Mouse (Mus musculus) lung, embryonic 14.5 days (tissue): ENCODE data around the gene Rab44. TPM values are rescaled to one million over a fixed set of nuclear protein-coding genes. Genes with fewer than 3 reads are reported as not detected.

Source experiments
- ATAC-seq: fragments of 200-750 bp; cut with Nextera tagmentation; 2 replicates; pipeline ENCODE4 v1.8.0; 2017; ENCODE audit warnings: mild to moderate bottlenecking, moderate TSS enrichment, moderate library complexity; ENCODE audit not compliant: insufficient read depth
- DNase-seq: peaks from one replicate; pipeline ENCODE4 v3.0.0-alpha.2; 2015
- H3K27ac ChIP-seq: fragments of 300-500 bp; sonication (generic); 2 replicates; pipeline ENCODE4 v1.5.1; 2014; ENCODE audit warnings: low read depth, mild to moderate bottlenecking, moderate library complexity
- H3K27me3 ChIP-seq: fragments of 300-500 bp; sonication (generic); 2 replicates; pipeline ENCODE4 v1.6.1; 2014; ENCODE audit warnings: low read length, control low read depth; ENCODE audit not compliant: insufficient read depth
- H3K36me3 ChIP-seq: fragments of 300-500 bp; sonication (generic); 2 replicates; pipeline ENCODE4 v1.6.1; 2014; ENCODE audit warnings: control low read depth; ENCODE audit not compliant: insufficient read depth
- H3K4me1 ChIP-seq: fragments of 300-500 bp; sonication (generic); 2 replicates; pipeline ENCODE4 v1.6.1; 2014; ENCODE audit warnings: antibody characterized with exemption, control low read depth; ENCODE audit not compliant: insufficient read depth
- H3K4me2 ChIP-seq: fragments of 300-500 bp; sonication (generic); 2 replicates; pipeline ENCODE4 v1.6.1; 2014; ENCODE audit warnings: mild to moderate bottlenecking
- H3K4me3 ChIP-seq: fragments of 300-500 bp; sonication (generic); 2 replicates; pipeline ENCODE4 v1.5.1; 2014; ENCODE audit warnings: low read depth, low read length
- H3K9ac ChIP-seq: fragments of 300-500 bp; sonication (generic); 2 replicates; pipeline ENCODE4 v1.6.1; 2014
- H3K9me3 ChIP-seq: fragments of 300-500 bp; sonication (generic); 2 replicates; pipeline ENCODE4 v1.6.1; 2016; ENCODE audit warnings: low read depth, low read length, control low read depth
- CTCF ChIP-seq: IDR thresholded peaks from 2 replicates; pipeline ENCODE4 v1.5.1; 2016; ENCODE audit warnings: antibody characterized with exemption, low read depth
- WGBS: fragments of 180-500 bp; shearing (Covaris S2); extraction: QIAGEN DNeasy Blood & Tissue Kit; methylation state at CpG from one replicate; pipeline ENCODE4 v1.1.7; 2014; 5-methylcytosine and 5-hydroxymethylcytosine counted together
- polyA plus RNA-seq: library from polyadenylated mRNA; unstranded; fragments of >200 nt; fragmentation: Nextera tagmentation; extraction: Ambion mirVana; gene quantifications from 2 replicates; pipeline ENCODE4 v1.2.1, GENCODE M21; 2014

Rab44 gene
- polyA plus RNA-seq, 1 experiment from 2014 or later, result 1.1 TPM

DNA sequence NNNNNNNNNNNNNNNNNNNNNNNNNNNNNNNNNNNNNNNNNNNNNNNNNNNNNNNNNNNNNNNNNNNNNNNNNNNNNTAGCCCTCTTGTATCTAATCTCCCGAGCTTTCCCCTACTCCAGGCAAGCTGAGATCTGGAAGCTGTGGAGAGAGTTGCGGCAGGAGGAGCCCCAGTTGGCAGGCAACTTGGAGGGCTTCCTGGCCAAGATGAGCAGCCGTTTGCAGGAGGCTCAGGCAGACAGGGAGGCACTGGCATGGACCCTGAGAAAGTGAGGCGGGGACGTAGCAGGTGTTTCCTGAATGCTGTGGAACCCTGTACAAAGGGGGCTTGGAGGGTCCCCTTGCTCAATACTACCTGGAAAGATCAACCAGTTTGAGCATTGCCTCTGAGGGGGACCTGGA is 21.1 kb downstream of the Rab44 start:
- no peaks in the 10 kb centered on the region for H3K36me3 ChIP-seq
- H3K27me3 ChIP-seq, result no peaks in the 10 kb centered on the region
- TF ChIP-seq CTCF, result no peak

DNA sequence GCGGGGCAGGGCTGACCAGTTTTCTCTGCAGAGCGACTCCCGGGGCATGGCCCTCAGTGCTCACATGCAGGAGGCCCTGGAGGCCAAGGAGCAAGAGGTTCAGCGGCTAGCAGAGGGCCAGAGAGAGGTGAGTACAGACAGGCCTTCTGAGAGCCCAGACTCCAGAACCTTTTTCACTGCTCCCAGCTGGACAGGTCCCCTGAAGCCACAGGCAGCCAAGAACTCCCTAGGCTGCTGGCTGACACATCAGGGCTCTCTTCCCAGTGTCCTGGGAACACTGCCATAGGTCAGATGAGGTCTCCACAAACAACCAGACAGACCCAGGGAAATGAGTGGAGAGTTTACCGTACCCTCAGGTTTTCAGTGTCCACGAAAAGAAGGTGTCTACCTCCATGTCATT is 22.3 kb downstream of the Rab44 start:
- Histone ChIP-seq H3K27me3 (no peaks in the 10 kb centered on the region), H3K36me3 (no peaks in the 10 kb centered on the region), H3K4me2 (no peak overlapping the region), H3K9ac (no peak overlapping the region; the same call in 1 of the 2 replicates), H3K4me1 (no peaks in the 10 kb centered on the region; the same call in 1 of the 2 replicates), H3K27ac (no peak overlapping the region), H3K9me3 (no peaks in the 10 kb centered on the region), H3K4me3 (no peak overlapping the region)
- ATAC-seq (no peak), DNase-seq (peak; percentile 17)
- no peak for TF ChIP-seq CTCF
- 53% methylated on average over 6 of the region's 6 CpGs for WGBS

More for the DNA sequence above, 21.1 kb downstream of the Rab44 start:
- Histone ChIP-seq H3K4me3 (no peak overlapping the region), H3K9ac (no peak overlapping the region), H3K4me2 (no peak overlapping the region), H3K27ac (no peak overlapping the region), H3K9me3 (no peaks in the 10 kb centered on the region), H3K4me1 (no peaks in the 10 kb centered on the region; the same call in 1 of the 2 replicates)
- ATAC-seq (no peak), DNase-seq (no peak)
- WGBS, result 60% methylated on average over 5 of the region's 5 CpGs

DNA sequence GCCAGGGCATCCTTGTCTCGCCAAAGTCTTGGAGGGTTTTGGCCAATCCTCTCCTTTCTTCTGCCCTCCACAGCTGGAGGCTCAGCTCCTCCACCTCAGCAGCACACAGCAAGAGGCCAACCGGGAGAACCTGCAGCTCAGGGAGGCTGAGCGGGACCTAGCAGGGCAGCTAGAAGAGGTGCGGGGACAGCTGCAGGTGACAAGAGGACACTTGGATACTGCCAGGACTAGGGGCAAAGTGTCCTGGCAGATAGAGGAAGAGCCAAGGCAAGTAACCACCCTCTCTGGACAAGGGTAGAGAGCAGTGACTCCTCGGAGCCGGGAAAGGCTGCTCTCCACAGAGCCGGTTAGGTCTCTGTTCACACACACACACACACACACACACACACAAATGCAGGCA is 24.0 kb downstream of the Rab44 start:
- Histone ChIP-seq H3K4me3 (no peak overlapping the region), H3K36me3 (no peaks in the 10 kb centered on the region), H3K4me1 (no peaks in the 10 kb centered on the region; the same call in 1 of the 2 replicates), H3K9me3 (no peaks in the 10 kb centered on the region), H3K4me2 (no peak overlapping the region), H3K27me3 (no peaks in the 10 kb centered on the region), H3K9ac (no peak overlapping the region), H3K27ac (no peak overlapping the region)
- no peak for ATAC-seq
- DNase-seq, result no peak
- no peak for TF ChIP-seq CTCF
- 67% methylated on average over 7 of the region's 7 CpGs for WGBS

DNA sequence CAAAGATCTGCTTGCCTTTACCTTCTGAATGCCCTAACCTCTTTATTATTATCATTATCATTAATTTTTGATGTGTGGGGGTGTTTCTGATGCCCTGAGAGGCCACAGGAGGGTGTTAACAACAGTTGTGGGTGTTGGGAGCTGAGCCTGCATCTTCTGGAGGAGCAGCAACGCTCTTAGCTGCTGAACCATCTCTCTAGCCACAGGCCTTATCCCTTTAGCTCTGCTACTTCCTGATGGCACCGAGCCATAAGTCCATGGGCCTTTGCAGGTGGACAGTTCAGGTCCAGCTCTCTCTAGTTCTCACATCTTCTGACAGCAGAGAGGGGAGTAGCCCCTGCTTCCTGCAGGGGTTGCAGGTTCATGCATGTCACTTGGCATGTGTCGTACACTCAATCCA is 27.6 kb downstream of the Rab44 start:
- no peaks in the 10 kb centered on the region for H3K27me3 ChIP-seq
- no peak for ATAC-seq
- TF ChIP-seq CTCF, result no peak
- no peaks in the 10 kb centered on the region for H3K4me1 ChIP-seq
- H3K9me3 ChIP-seq, result no peaks in the 10 kb centered on the region
- no peak overlapping the region for H3K9ac ChIP-seq
- no peak overlapping the region for H3K4me2 ChIP-seq
- DNase-seq, result no peak
- 66% methylated on average over 3 of the region's 3 CpGs for WGBS
- H3K27ac ChIP-seq, result no peak overlapping the region
- no peaks in the 10 kb centered on the region for H3K36me3 ChIP-seq
- H3K4me3 ChIP-seq, result no peak overlapping the region

DNA sequence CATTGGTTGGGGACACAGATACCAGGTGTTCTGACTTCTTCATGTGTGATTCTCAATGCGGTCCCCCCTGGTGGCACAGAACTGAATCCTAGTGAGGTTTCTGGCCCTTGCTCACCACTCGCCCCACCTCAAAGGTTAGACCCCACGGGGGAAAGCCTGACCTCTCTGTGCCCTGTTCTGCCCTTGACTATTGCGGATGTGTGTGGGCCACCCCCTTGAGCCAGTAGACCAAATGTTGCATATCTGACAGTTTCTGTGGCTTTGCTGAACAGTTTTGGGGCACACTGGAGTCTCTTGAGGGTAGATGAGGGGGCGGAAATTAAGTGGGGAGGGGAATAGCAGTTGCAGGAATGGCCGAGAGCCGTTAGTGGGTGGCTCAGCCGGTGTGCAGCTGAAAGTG is 29.3 kb downstream of the Rab44 start:
- 73% methylated on average over 8 of the region's 8 CpGs for WGBS
- Histone ChIP-seq H3K4me3 (no peak overlapping the region), H3K9ac (no peak overlapping the region), H3K4me2 (no peak overlapping the region), H3K27me3 (no peaks in the 10 kb centered on the region), H3K36me3 (no peaks in the 10 kb centered on the region), H3K9me3 (no peaks in the 10 kb centered on the region), H3K4me1 (no peaks in the 10 kb centered on the region), H3K27ac (no peak overlapping the region)
- ATAC-seq (no peak), DNase-seq (no peak)
- no peak for TF ChIP-seq CTCF

DNA sequence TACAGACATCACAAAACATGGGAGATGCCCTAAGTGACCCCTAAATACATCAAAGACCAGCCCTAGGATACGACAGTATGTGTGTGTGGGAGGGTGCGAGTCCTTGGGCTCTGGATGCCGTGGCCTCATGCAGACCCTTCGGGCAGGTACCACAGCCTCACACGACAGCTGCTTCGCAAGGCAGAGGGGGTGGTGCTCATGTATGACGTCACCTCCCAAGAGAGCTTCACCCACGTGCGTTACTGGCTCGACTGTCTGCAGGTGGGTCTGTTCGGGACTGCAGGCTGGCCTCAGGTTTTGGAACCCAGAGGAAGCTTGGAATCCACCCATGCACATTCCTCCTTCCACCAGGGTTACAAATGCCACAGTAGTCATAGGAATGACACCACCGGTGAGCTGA is 31.2 kb downstream of the Rab44 start:
- no peak overlapping the region for H3K4me3 ChIP-seq
- no peak for TF ChIP-seq CTCF
- H3K4me1 ChIP-seq, result no peaks in the 10 kb centered on the region
- H3K9ac ChIP-seq, result no peak overlapping the region
- WGBS, result 91% methylated on average over 12 of the region's 12 CpGs
- DNase-seq (no peak), ATAC-seq (no peak)
- no peaks in the 10 kb centered on the region for H3K9me3 ChIP-seq
- H3K27ac ChIP-seq, result no peak overlapping the region
- H3K4me2 ChIP-seq, result no peak overlapping the region
- H3K27me3 ChIP-seq, result no peaks in the 10 kb centered on the region
- no peaks in the 10 kb centered on the region for H3K36me3 ChIP-seq

DNA sequence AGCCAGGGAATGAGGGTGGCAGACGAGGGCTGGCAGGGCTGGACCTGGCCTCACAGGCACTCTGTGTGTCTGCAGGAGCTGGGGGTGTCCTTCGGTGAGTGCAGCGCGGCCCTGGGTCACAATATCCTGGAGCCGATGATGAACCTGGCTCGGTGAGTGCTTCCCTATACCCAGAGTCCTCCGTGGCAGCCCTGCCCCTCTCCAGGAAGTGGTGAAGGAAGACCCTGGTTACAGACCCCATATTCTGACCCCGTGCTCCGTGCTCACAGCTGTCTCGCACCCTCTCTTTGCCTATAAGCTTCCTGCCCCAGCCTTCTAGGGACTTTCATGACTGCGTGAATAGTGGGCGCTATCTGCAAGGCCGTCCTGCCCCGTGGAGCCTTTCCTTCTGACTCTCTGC is 33.3 kb downstream of the Rab44 start:
- 69% methylated on average over 14 of the region's 14 CpGs for WGBS
- ATAC-seq, result no peak

DNA sequence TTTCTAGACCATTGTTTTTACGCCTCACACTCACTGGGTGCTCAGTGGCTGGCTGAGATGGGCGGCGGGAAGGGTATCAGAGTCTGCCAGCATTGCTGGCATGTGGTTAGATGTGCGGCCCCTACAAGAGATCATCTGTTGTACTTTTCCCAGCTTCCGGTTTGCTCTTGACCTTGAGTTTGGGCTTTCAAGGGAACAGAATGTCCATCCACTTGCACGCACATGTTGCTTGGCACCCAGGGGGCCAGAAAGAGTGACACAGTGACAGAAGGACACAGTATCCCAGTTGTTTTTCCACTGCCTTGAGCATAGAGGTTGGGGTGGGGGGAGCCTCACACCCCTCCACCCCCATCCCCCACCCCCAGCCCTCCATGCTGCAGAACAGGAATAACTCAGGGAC is 33.8 kb downstream of the Rab44 start:
- Histone ChIP-seq H3K4me3 (no peak overlapping the region), H3K27ac (no peak overlapping the region), H3K4me1 (no peaks in the 10 kb centered on the region), H3K36me3 (no peaks in the 10 kb centered on the region), H3K27me3 (no peaks in the 10 kb centered on the region), H3K9ac (no peak overlapping the region), H3K9me3 (no peaks in the 10 kb centered on the region), H3K4me2 (no peak overlapping the region)
- WGBS, result 60% methylated on average over 6 of the region's 6 CpGs
- no peak for ATAC-seq
- no peak for DNase-seq
- TF ChIP-seq CTCF, result no peak

More for the DNA sequence above, 33.3 kb downstream of the Rab44 start:
- Histone ChIP-seq H3K4me1 (no peaks in the 10 kb centered on the region), H3K27me3 (no peaks in the 10 kb centered on the region), H3K27ac (no peak overlapping the region), H3K4me2 (no peak overlapping the region), H3K4me3 (no peak overlapping the region), H3K36me3 (no peaks in the 10 kb centered on the region), H3K9me3 (no peaks in the 10 kb centered on the region), H3K9ac (no peak overlapping the region; the same call in 1 of the 2 replicates)
- no peak for TF ChIP-seq CTCF
- no peak for DNase-seq
